12 mouse cellular contexts compared by ENCODE assay signal in the genomic region with DNA sequence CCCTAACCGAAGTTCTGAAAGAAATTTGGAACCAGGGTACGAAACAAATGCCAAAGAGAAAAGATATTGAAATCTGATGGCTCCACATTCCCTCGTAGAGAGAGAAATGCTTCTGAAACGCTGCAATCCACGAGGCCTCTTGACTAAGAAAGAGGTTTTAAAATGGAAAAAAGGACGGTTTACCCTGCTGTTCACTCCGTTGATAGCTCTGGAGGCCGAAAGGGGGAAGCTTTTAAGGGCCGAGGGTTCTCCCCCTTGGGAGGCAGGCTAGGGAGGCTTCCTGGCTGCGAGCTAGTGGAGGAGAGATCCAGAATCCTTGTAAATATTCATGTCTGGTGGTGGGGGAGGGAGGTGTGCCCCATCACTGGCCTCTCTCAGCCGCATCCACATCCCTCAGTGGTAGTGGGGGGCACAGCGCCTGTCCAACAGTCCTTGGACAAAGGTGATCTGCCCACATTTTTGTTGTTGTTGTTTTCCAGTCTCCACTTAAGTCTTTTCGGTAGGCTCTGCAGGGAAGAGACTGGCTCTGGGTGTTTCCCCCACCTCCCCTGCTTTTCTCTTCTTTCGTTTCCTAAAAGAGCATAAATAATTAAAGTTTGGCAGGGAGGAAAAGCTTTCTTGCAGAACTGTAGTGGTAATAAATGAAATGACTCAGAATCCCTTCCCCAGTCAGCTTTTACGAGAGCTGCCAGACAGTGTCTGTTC. TPM values are rescaled to one million over a fixed set of nuclear protein-coding genes. Genes with fewer than 3 reads are reported as not detected.
A peak's percentile ranks its signal among the peaks of the same experiment; 100 is the strongest.
DNase-seq lines count a peak whose midpoint lies in the region; ATAC-seq and TF ChIP-seq lines count a peak whose summit lies in the region.
"Had no signal": no experiment of that assay in that cellular context is flagged by ENCODE, and none has a peak within 500 bp of the region (broad histone marks: within the 10 kb centered on the region; RNA-seq: fewer than 3 reads in every experiment).

Gene Hoxd11, plus strand, starts transcription at position 667 of the 705 bp plus-strand sequence.

- TF ChIP-seq POLR2A in kidney, adult 2 months (IDR thresholded peaks at IDR 0.05; ENCODE audit: low read depth, low read length): no peak

- no peak for TF ChIP-seq CTCF in kidney, adult 2 months (conservative IDR thresholded peaks at IDR 0.05; ENCODE audit: insufficient read depth, insufficient read length, low read depth, low read length)
- TF ChIP-seq CTCF in E14TG2a.4 (conservative IDR thresholded peaks at IDR 0.05; ENCODE audit: low read length): no peak

- H3K4me3 ChIP-seq in kidney, adult 2 months (ENCODE audit: insufficient read depth, low read depth, low read length): peak within 1 kb of the TSS; percentile 44
- peak within 1 kb of the TSS; percentile 6; the same call in 1 of the 2 replicates for H3K4me3 ChIP-seq in E14TG2a.4 (replicated peaks; ENCODE audit: low read length)
- H3K4me3 ChIP-seq in limb, embryonic 12.5 days (replicated peaks): peak within 1 kb of the TSS; percentile 90

- 39% methylated on average over 15 of the region's 15 CpGs for WGBS in kidney, adult 2 months
- WGBS in limb, embryonic 12.5 days: 2% methylated on average over 15 of the region's 15 CpGs

- DNase-seq in kidney, adult 2 months: no peak
- no peak for DNase-seq in kidney, postnatal 36 days
- DNase-seq in ZHBTc4 (ENCODE audit: low read depth, low spot score): peak; percentile 46
- no peak for DNase-seq in thymus, postnatal 14 days
- no peak for DNase-seq in right cerebral cortex, postnatal 14 days
- DNase-seq: cerebellum, adult 11-12 months; heart, postnatal 14 days; thymus, adult 18-20 months had no signal

- peaks cover 9% of the 10 kb centered on the region for H3K27me3 ChIP-seq in kidney, adult 2 months (replicated peaks; ENCODE audit: control insufficient read depth, insufficient read depth, low read length)
- H3K27me3 ChIP-seq in E14TG2a.4 (ENCODE audit: insufficient read depth, low read length): peaks cover 98% of the 10 kb centered on the region
- H3K27me3 ChIP-seq in limb, embryonic 12.5 days: peaks cover 72% of the 10 kb centered on the region

- no peak for ATAC-seq in limb, embryonic 12.5 days (ENCODE audit: insufficient number of reproducible peaks, insufficient read depth, low FRiP score, low TSS enrichment, low read depth)
- ATAC-seq: CD4-positive, CD25-positive, alpha-beta regulatory T cell, adult 4 months had no signal

- peak within 1 kb of the TSS; percentile 99 for H3K9ac ChIP-seq in limb, embryonic 12.5 days (replicated peaks)

- H3K4me2 ChIP-seq in limb, embryonic 12.5 days: peak within 1 kb of the TSS; percentile 74

- H3K9me3 ChIP-seq in E14TG2a.4 (ENCODE audit: low read length): peaks cover 7% of the 10 kb centered on the region
- H3K9me3 ChIP-seq in limb, embryonic 12.5 days: no peaks in the 10 kb centered on the region

- H3K27ac ChIP-seq in kidney, adult 2 months (ENCODE audit: insufficient read depth, low read depth, low read length): peak within 1 kb of the TSS; percentile 61; the same call in 1 of the 2 replicates
- H3K27ac ChIP-seq in limb, embryonic 12.5 days: peak within 1 kb of the TSS; percentile 98

- no peaks in the 10 kb centered on the region for H3K36me3 ChIP-seq in kidney, adult 2 months (ENCODE audit: control insufficient read depth, insufficient read depth, low read length)
- H3K36me3 ChIP-seq in E14TG2a.4 (ENCODE audit: insufficient read depth, low read length): no peaks in the 10 kb centered on the region
- peaks cover under 1% of the 10 kb centered on the region; the same call in 1 of the 2 replicates for H3K36me3 ChIP-seq in limb, embryonic 12.5 days

- H3K4me1 ChIP-seq in kidney, adult 2 months (ENCODE audit: control insufficient read depth, insufficient read depth, low read length): no peaks in the 10 kb centered on the region
- peaks cover 54% of the 10 kb centered on the region for H3K4me1 ChIP-seq in E14TG2a.4 (replicated peaks; ENCODE audit: low read depth, low read length)
- H3K4me1 ChIP-seq in limb, embryonic 12.5 days (replicated peaks): peaks cover 53% of the 10 kb centered on the region

RNA-seq across cellular contexts. Expression of gene Hoxd11, which starts in this region (rescaled TPM):
- polyA plus RNA-seq in kidney, adult 2 months (2012; rRNA removed): 2.1 and 2.8 TPM in 2 replicates
- polyA plus RNA-seq in limb, embryonic 12.5 days (2016; fragmentation: Nextera tagmentation; extraction: Ambion mirVana): 55.4 and 62.0 TPM in 2 replicates
- polyA plus RNA-seq: CD4-positive, CD25-positive, alpha-beta regulatory T cell, adult 4 months; large intestine, adult 2 months had no signal

Comparison
In these comparisons a context has a peak if more than half of its experiments do, and no peak if none do; other contexts are left out.
1. RNA of gene Hoxd11 (polyA plus RNA-seq): 55.4 to 62.0 TPM in limb, embryonic 12.5 days; 2.1 to 2.8 TPM in kidney, adult 2 months; every median in the first group is over 10 times any median in the second.
2. H3K4me3 ChIP-seq: peak in every context shown above with its lines; median percentile 90 in limb, embryonic 12.5 days; 44 in kidney, adult 2 months; 6 in E14TG2a.4.